Mouse (Mus musculus) T-helper 1 cell (primary cell): ENCODE results near the gene Zkscan4.

Experiments
- in situ Hi-C: fragments of 300-600 bp; cut with MboI, MseI; formaldehyde crosslinking; loops from one replicate; pipeline ENCODE4 v1.15.1; 2025; ENCODE audit warnings: high pct_unique_total_duplicates

Zkscan4 gene

GRCm38 (mm10) chr13:21506221-21506649 is 27.5 kb downstream of the Zkscan4 start:
- in situ Hi-C loops, result no loop called here

GRCm38 (mm10) chr13:21530136-21530535 is 51.4 kb downstream of the Zkscan4 start:
- in situ Hi-C loops, result no loop called here

- in situ Hi-C loops, result no loop called here
Observed at GRCm38 (mm10) chr13:21530781-21531201, 52.1 kb downstream of the Zkscan4 start, which contains the start of gene Zkscan8. Zkscan8 (minus strand) TSS chr13:21531120.
